Mouse (Mus musculus) heart, embryonic 16.5 days (tissue): ENCODE results near the gene Mettl24. TPM values are rescaled to one million over a fixed set of nuclear protein-coding genes. Genes with fewer than 3 reads are reported as not detected.

Experiments
- ATAC-seq: fragments of 200-750 bp; cut with Nextera tagmentation; replicated peaks from 2 replicates; pipeline ENCODE4 v1.8.0; 2017; ENCODE audit warnings: moderate number of reproducible peaks; ENCODE audit not compliant: insufficient read depth, low FRiP score; ENCODE audit errors: extremely low read depth
- H3K27ac ChIP-seq: fragments of 300-500 bp; sonication (generic); 2 replicates; pipeline ENCODE4 v1.5.1; 2014; ENCODE audit warnings: mild to moderate bottlenecking, low read length, control low read depth, moderate library complexity
- H3K27me3 ChIP-seq: fragments of 300-500 bp; sonication (generic); 2 replicates; pipeline ENCODE4 v1.6.1; 2014; ENCODE audit warnings: low read length, mixed read lengths; ENCODE audit not compliant: control insufficient read depth, insufficient read depth
- H3K36me3 ChIP-seq: fragments of 300-500 bp; sonication (generic); 2 replicates; pipeline ENCODE4 v1.6.1; 2014; ENCODE audit not compliant: control insufficient read depth, insufficient read depth
- H3K4me1 ChIP-seq: fragments of 300-500 bp; sonication (generic); 2 replicates; pipeline ENCODE4 v1.6.1; 2014; ENCODE audit warnings: low read length, mixed read lengths; ENCODE audit not compliant: control insufficient read depth, insufficient read depth
- H3K4me2 ChIP-seq: fragments of 300-500 bp; sonication (generic); 2 replicates; pipeline ENCODE4 v1.6.1; 2014; ENCODE audit warnings: low read depth, mild to moderate bottlenecking, control low read depth, low read length
- H3K4me3 ChIP-seq: fragments of 300-500 bp; sonication (generic); 2 replicates; pipeline ENCODE4 v1.5.1; 2014; ENCODE audit warnings: mild to moderate bottlenecking, control low read depth, low read length
- H3K9ac ChIP-seq: fragments of 300-500 bp; sonication (generic); 2 replicates; pipeline ENCODE4 v1.6.1; 2014; ENCODE audit warnings: low read length, control low read depth
- H3K9me3 ChIP-seq: fragments of 300-500 bp; sonication (generic); replicated peaks from 2 replicates; pipeline ENCODE4 v1.6.1; 2016; ENCODE audit warnings: low read length; ENCODE audit not compliant: control insufficient read depth
- WGBS: fragments of 180-500 bp; shearing (Covaris S2); extraction: QIAGEN DNeasy Blood & Tissue Kit; methylation state at CpG from one replicate; pipeline ENCODE4 v1.1.7; 2014; 5-methylcytosine and 5-hydroxymethylcytosine counted together
- polyA plus RNA-seq: library from polyadenylated mRNA; unstranded; fragments of >200 nt; fragmentation: Nextera tagmentation; extraction: Ambion mirVana; gene quantifications from 2 replicates; pipeline ENCODE4 v1.2.1, GENCODE M21; 2015

The Mettl24 gene
- polyA plus RNA-seq, 1 experiment from 2014 or later, result 2.1 TPM

- Histone ChIP-seq H3K4me2 (no peak overlapping the region), H3K4me1 (no peaks in the 10 kb centered on the region), H3K9me3 (no peaks in the 10 kb centered on the region), H3K4me3 (no peak overlapping the region), H3K27ac (no peak overlapping the region), H3K27me3 (no peaks in the 10 kb centered on the region), H3K9ac (no peak overlapping the region), H3K36me3 (peaks cover 3% of the 10 kb centered on the region)
- 86% methylated on average over 1 of the region's 1 CpGs for WGBS
- ATAC-seq, result no peak
These were observed 37.7 kb upstream of the Mettl24 start for GRCm38 (mm10) chr10:40645346-40645745.

GRCm38 (mm10) chr10:40648776-40649175 is 34.3 kb upstream of the Mettl24 start:
- H3K4me1 ChIP-seq, result no peaks in the 10 kb centered on the region
- no peak overlapping the region for H3K4me2 ChIP-seq
- H3K27ac ChIP-seq, result no peak overlapping the region
- H3K9me3 ChIP-seq, result no peaks in the 10 kb centered on the region
- H3K27me3 ChIP-seq, result no peaks in the 10 kb centered on the region
- no peaks in the 10 kb centered on the region for H3K36me3 ChIP-seq
- WGBS, result 82% methylated on average over 12 of the region's 12 CpGs
- ATAC-seq, result no peak
- H3K4me3 ChIP-seq, result no peak overlapping the region
- H3K9ac ChIP-seq, result no peak overlapping the region

- no peak for ATAC-seq
- Histone ChIP-seq H3K4me1 (no peaks in the 10 kb centered on the region), H3K27me3 (no peaks in the 10 kb centered on the region), H3K9ac (no peak overlapping the region), H3K36me3 (no peaks in the 10 kb centered on the region), H3K4me2 (no peak overlapping the region), H3K27ac (no peak overlapping the region), H3K4me3 (no peak overlapping the region), H3K9me3 (no peaks in the 10 kb centered on the region)
- WGBS, result 17% methylated on average over 4 of the region's 4 CpGs
These were observed 33.4 kb upstream of the Mettl24 start for GRCm38 (mm10) chr10:40649634-40650033.

GRCm38 (mm10) chr10:40651676-40652075 is 31.4 kb upstream of the Mettl24 start:
- 48% methylated on average over 2 of the region's 2 CpGs for WGBS
- H3K4me2 ChIP-seq, result no peak overlapping the region

GRCm38 (mm10) chr10:40665270-40665669 is 17.8 kb upstream of the Mettl24 start:
- H3K4me2 ChIP-seq, result no peak overlapping the region
- no peak for ATAC-seq
- H3K4me1 ChIP-seq, result no peaks in the 10 kb centered on the region
- H3K27ac ChIP-seq, result no peak overlapping the region
- no peak overlapping the region for H3K4me3 ChIP-seq
- H3K27me3 ChIP-seq, result no peaks in the 10 kb centered on the region
- 74% methylated on average over 3 of the region's 3 CpGs for WGBS
- H3K9me3 ChIP-seq, result no peaks in the 10 kb centered on the region
- H3K9ac ChIP-seq, result no peak overlapping the region
- H3K36me3 ChIP-seq, result no peaks in the 10 kb centered on the region

More at GRCm38 (mm10) chr10:40651676-40652075, 31.4 kb upstream of the Mettl24 start:
- H3K27me3 ChIP-seq, result no peaks in the 10 kb centered on the region
- ATAC-seq, result no peak
- no peak overlapping the region for H3K27ac ChIP-seq
- no peaks in the 10 kb centered on the region for H3K9me3 ChIP-seq
- H3K36me3 ChIP-seq, result no peaks in the 10 kb centered on the region
- H3K4me1 ChIP-seq, result no peaks in the 10 kb centered on the region
- no peak overlapping the region for H3K9ac ChIP-seq
- no peak overlapping the region for H3K4me3 ChIP-seq

- no peak overlapping the region for H3K27ac ChIP-seq
- no peak overlapping the region for H3K4me2 ChIP-seq
- no peaks in the 10 kb centered on the region; the same call in 1 of the 2 replicates for H3K4me1 ChIP-seq
- ATAC-seq, result no peak
- no peaks in the 10 kb centered on the region for H3K36me3 ChIP-seq
- no peak overlapping the region for H3K4me3 ChIP-seq
- WGBS, result 80% methylated on average over 1 of the region's 1 CpGs
- no peaks in the 10 kb centered on the region for H3K27me3 ChIP-seq
- H3K9me3 ChIP-seq, result no peaks in the 10 kb centered on the region
- H3K9ac ChIP-seq, result no peak overlapping the region
These were observed 16.1 kb upstream of the Mettl24 start for GRCm38 (mm10) chr10:40666943-40667342.

- no peak overlapping the region for H3K9ac ChIP-seq
- no peak for ATAC-seq
- H3K27ac ChIP-seq, result no peak overlapping the region
These were observed 14.4 kb upstream of the Mettl24 start for GRCm38 (mm10) chr10:40668640-40669039.

GRCm38 (mm10) chr10:40672587-40673296 is 10.3 kb upstream of the Mettl24 start:
- no peaks in the 10 kb centered on the region for H3K9me3 ChIP-seq
- 54% methylated on average over 8 of the region's 8 CpGs for WGBS
- H3K27ac ChIP-seq, result no peak overlapping the region
- no peaks in the 10 kb centered on the region; the same call in 1 of the 2 replicates for H3K4me1 ChIP-seq
- H3K4me2 ChIP-seq, result no peak overlapping the region
- no peaks in the 10 kb centered on the region for H3K36me3 ChIP-seq
- no peak overlapping the region for H3K9ac ChIP-seq
- H3K4me3 ChIP-seq, result no peak overlapping the region
- no peak for ATAC-seq
- no peaks in the 10 kb centered on the region; the same call in 1 of the 2 replicates for H3K27me3 ChIP-seq

More at GRCm38 (mm10) chr10:40668640-40669039, 14.4 kb upstream of the Mettl24 start:
- Histone ChIP-seq H3K36me3 (no peaks in the 10 kb centered on the region), H3K4me3 (no peak overlapping the region), H3K9me3 (no peaks in the 10 kb centered on the region), H3K4me2 (no peak overlapping the region), H3K27me3 (no peaks in the 10 kb centered on the region), H3K4me1 (no peaks in the 10 kb centered on the region; the same call in 1 of the 2 replicates)

GRCm38 (mm10) chr10:40673297-40673665 is 9.8 kb upstream of the Mettl24 start:
- no peaks in the 10 kb centered on the region for H3K9me3 ChIP-seq
- no peak overlapping the region for H3K4me2 ChIP-seq
- WGBS, result 60% methylated on average over 7 of the region's 7 CpGs
- no peak overlapping the region for H3K27ac ChIP-seq
- H3K27me3 ChIP-seq, result no peaks in the 10 kb centered on the region; the same call in 1 of the 2 replicates
- no peak overlapping the region for H3K9ac ChIP-seq
- no peaks in the 10 kb centered on the region; the same call in 1 of the 2 replicates for H3K4me1 ChIP-seq
- ATAC-seq, result no peak
- H3K4me3 ChIP-seq, result no peak overlapping the region
- H3K36me3 ChIP-seq, result no peaks in the 10 kb centered on the region
